Mouse (Mus musculus): ENCODE measurements around the gene Igdcc4. TPM values are rescaled to one million over a fixed set of nuclear protein-coding genes. Genes with fewer than 3 reads are reported as not detected.

Gene Igdcc4
- polyA plus RNA-seq, 1 experiment from 2014 or later, result 13.0 TPM

Other genes starting within 250 kb of the Igdcc4 start
- 0.04 and 0.10 TPM in 2 replicates for gene Slc24a1, start 149.9 kb upstream of the Igdcc4 start, polyA plus RNA-seq (2015; fragmentation: Nextera tagmentation; extraction: Ambion mirVana)
- gene Ints14, start 140.6 kb upstream of the Igdcc4 start, polyA plus RNA-seq (2015; fragmentation: Nextera tagmentation; extraction: Ambion mirVana), result 45.0 and 45.6 TPM in 2 replicates
- gene Hacd3, start 79.8 kb upstream of the Igdcc4 start, polyA plus RNA-seq (2015; fragmentation: Nextera tagmentation; extraction: Ambion mirVana), result 182 and 194 TPM in 2 replicates
- gene Dpp8, start 69.1 kb upstream of the Igdcc4 start, polyA plus RNA-seq (2015; fragmentation: Nextera tagmentation; extraction: Ambion mirVana), result 42.5 and 44.5 TPM in 2 replicates
- gene Igdcc3, start 39.7 kb downstream of the Igdcc4 start, polyA plus RNA-seq (2015; fragmentation: Nextera tagmentation; extraction: Ambion mirVana), result 9.6 and 9.8 TPM in 2 replicates
- 4.9 and 5.1 TPM in 2 replicates for gene Parp16, start 93.9 kb downstream of the Igdcc4 start, polyA plus RNA-seq (2015; fragmentation: Nextera tagmentation; extraction: Ambion mirVana)
- gene Cilp, start 163.7 kb downstream of the Igdcc4 start, polyA plus RNA-seq (2015; fragmentation: Nextera tagmentation; extraction: Ambion mirVana), result 0.42 and 0.55 TPM in 2 replicates
- 45.7 and 47.3 TPM in 2 replicates for gene Clpx, start 192.8 kb downstream of the Igdcc4 start, polyA plus RNA-seq (2015; fragmentation: Nextera tagmentation; extraction: Ambion mirVana)
- 9.7 and 10.3 TPM in 2 replicates for gene Pdcd7, start 244.6 kb downstream of the Igdcc4 start, polyA plus RNA-seq (2015; fragmentation: Nextera tagmentation; extraction: Ambion mirVana)